19 mouse cellular contexts compared by ENCODE assay signal in genomic region chr2:136833976-136834714, GRCm38 (mm10). TPM values are rescaled to one million over a fixed set of nuclear protein-coding genes. Genes with fewer than 3 reads are reported as not detected.
"Had no signal": no experiment of that assay in that cellular context is flagged by ENCODE, and none has a peak within 500 bp of the region (broad histone marks: within the 10 kb centered on the region; RNA-seq: fewer than 3 reads in every experiment).

No protein-coding gene starts in this region.

- H3K27ac ChIP-seq: kidney, postnatal 0 days; layer of hippocampus, adult 2 months; left cerebral cortex, adult 2 months; limb, embryonic 12.5 days; limb, embryonic 15.5 days; liver, embryonic 14.5 days; macrophage; midbrain, embryonic 13.5 days; stomach, postnatal 0 days had no signal

- H3K4me2 ChIP-seq: limb, embryonic 12.5 days; limb, embryonic 15.5 days; liver, embryonic 11.5 days; lung, embryonic 14.5 days; midbrain, embryonic 13.5 days had no signal

- H3K36me3 ChIP-seq: limb, embryonic 12.5 days; limb, embryonic 15.5 days; midbrain, embryonic 13.5 days had no signal

- H3K9me3 ChIP-seq: limb, embryonic 12.5 days; limb, embryonic 15.5 days; midbrain, embryonic 13.5 days had no signal

- H3K27me3 ChIP-seq: limb, embryonic 12.5 days; limb, embryonic 15.5 days; midbrain, embryonic 13.5 days had no signal

- H3K9ac ChIP-seq: limb, embryonic 12.5 days; limb, embryonic 15.5 days; liver, embryonic 14.5 days; liver, postnatal 0 days; lung, embryonic 14.5 days; midbrain, embryonic 13.5 days had no signal

- H3K4me1 ChIP-seq: limb, embryonic 12.5 days; limb, embryonic 15.5 days; midbrain, embryonic 13.5 days had no signal

- DNase-seq: kidney, postnatal 25 days; layer of hippocampus, adult 9-11 months; layer of hippocampus, postnatal 36 days; liver, postnatal 0 days; thymus, postnatal 25 days had no signal

- ATAC-seq: liver, postnatal 0 days; lung, postnatal 0 days; midbrain, embryonic 13.5 days; midbrain, embryonic 16.5 days had no signal

- H3K4me3 ChIP-seq: layer of hippocampus, adult 2 months; left cerebral cortex, adult 2 months; limb, embryonic 12.5 days; limb, embryonic 15.5 days; midbrain, embryonic 13.5 days had no signal

RNA-seq across cellular contexts. Expression of gene AL731706.2, which starts 51.3 kb away (rescaled TPM):
- polyA plus RNA-seq: large intestine, adult 2 months had no signal
